Mouse (Mus musculus): ENCODE measurements at regions not wholly inside any gene's neighbourhood (a gene's known extent, or its start where the extent isn't known, plus 50 kb on each side); places are given as distances from the start of the nearest gene placed in this dataset.

DNA sequence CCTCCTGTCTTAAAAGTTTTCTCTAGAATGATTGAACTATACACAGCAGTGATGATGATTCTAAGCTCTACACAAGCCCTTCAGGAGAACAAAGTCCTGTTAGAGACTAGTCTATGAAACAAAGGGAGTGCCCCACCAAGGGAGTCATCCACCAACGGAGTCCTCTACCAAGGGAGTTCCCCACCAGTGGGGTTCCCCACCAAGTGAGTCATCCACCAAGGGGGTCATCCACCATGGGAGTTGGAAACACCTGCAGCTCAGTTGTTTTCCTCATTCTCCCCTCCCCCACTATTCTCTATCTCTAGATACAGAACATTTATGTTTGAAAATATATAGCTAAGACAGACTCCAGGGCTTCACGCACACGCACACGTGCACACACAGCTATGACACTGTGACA is 130.5 kb upstream of the Otx2 start:
- TF ChIP-seq POLR2A (IDR thresholded peaks at IDR 0.05; ENCODE audit: insufficient read length, low read depth), result no peak
- no peak for TF ChIP-seq TCF12 (IDR thresholded peaks at IDR 0.05; ENCODE audit: insufficient read depth, poor library complexity, severe bottlenecking)
- TF ChIP-seq E2F4 (IDR thresholded peaks at IDR 0.05; ENCODE audit: insufficient read depth), result no peak
- no peak for TF ChIP-seq MYOG (IDR thresholded peaks at IDR 0.05; ENCODE audit: control insufficient read depth in 1 of 3, insufficient read depth in 1 of 3, insufficient read length in 2 of 3, low read depth in 2 of 3)
- no peak for TF ChIP-seq MAX (IDR thresholded peaks at IDR 0.05; ENCODE audit: low read depth)
- TF ChIP-seq POLR2AphosphoS2 (IDR thresholded peaks at IDR 0.05; ENCODE audit: insufficient read length, low read depth), result no peak
- TF ChIP-seq USF1 (IDR thresholded peaks at IDR 0.05; ENCODE audit: low read depth), result no peak
- no peak for TF ChIP-seq MYOD1 (IDR thresholded peaks at IDR 0.05; ENCODE audit: control insufficient read depth in 1 of 3, insufficient read length in 2 of 3, low read depth in 2 of 3)
- TF ChIP-seq TCF3 (IDR thresholded peaks at IDR 0.05; ENCODE audit: insufficient read length, low read depth), result no peak
- TF ChIP-seq REST (IDR thresholded peaks at IDR 0.05; ENCODE audit: insufficient read depth, insufficient read length), result no peak
- no peak for TF ChIP-seq SRF (IDR thresholded peaks at IDR 0.05; ENCODE audit: control insufficient read depth, insufficient read length, low read depth)
